Mouse (Mus musculus): ENCODE data around the gene Rexo5. TPM values are rescaled to one million over a fixed set of nuclear protein-coding genes. Genes with fewer than 3 reads are reported as not detected.
A peak's percentile ranks its signal among the peaks of the same experiment; 100 is the strongest.

The Rexo5 gene
- total and polyA plus RNA-seq, 3 experiments = 0.75 to 3.3 (median 1.2) TPM

DNA sequence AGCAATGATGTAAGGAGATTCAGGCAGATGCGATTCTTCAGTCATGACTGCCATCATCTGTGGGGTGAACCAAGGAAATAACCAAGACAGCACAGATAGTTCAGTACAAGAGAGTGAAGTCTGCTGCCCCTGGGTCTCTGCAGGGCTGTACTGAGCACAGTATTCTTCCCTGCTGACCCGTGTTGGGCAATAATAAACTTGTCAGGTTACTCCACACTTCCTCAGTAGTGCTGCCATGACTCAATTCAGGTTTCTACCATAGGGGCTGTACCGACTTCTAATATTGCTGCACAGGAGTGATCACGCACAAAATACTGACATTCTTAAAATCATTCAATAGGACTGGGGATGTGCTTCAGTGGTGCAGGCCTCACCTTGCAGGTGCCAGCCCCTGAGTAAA lies 85.4 kb downstream of the Rexo5 start:
- no peak overlapping the region for H3K4me3 ChIP-seq
- TF ChIP-seq EP300 (IDR thresholded peaks at IDR 0.05; ENCODE audit: insufficient read depth, low read depth, low read length) (no peak), POLR2A (IDR thresholded peaks at IDR 0.05; ENCODE audit: insufficient read depth, low read depth, low read length) (no peak), CTCF (IDR thresholded peaks at IDR 0.05) (no peak)
- peaks cover 6% of the 10 kb centered on the region for H3K36me3 ChIP-seq (ENCODE audit: control insufficient read depth, insufficient read depth, low read length)
- H3K4me1 ChIP-seq (ENCODE audit: control insufficient read depth, insufficient read depth, low read length) = peaks cover 5% of the 10 kb centered on the region
- intact Hi-C loops (cut with DNase I) = no loop called here
- no peak overlapping the region for H3K9ac ChIP-seq (ENCODE audit: low read depth, low read length)
- no peaks in the 10 kb centered on the region; the same call in 1 of the 2 replicates for H3K79me2 ChIP-seq (replicated peaks; ENCODE audit: control insufficient read depth, insufficient read depth, low read length)
- H3K27ac ChIP-seq = no peak overlapping the region
- WGBS = 94% methylated on average over 4 of the region's 4 CpGs
- no peak for DNase-seq
- no peaks in the 10 kb centered on the region for H3K27me3 ChIP-seq (ENCODE audit: control insufficient read depth, insufficient read depth, low read length)

DNA sequence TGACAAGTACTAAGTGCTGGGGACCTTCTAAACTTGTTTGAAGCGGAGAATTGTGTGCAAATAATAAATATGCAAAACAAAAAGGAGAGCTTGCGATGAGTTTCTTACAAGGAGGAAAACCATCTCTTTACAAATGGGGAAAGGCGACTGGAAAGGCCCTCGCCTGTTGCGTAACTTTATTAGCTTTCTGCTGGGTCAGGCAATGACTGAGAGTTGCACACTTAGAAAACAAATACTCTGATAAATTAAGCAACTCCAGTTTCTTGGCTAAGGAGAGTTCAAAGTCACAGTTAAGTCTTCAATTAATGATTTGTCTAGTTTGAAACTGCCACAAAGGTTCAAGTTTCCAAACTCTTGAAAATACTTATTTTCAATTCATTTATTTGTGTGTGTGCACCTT lies 86.5 kb downstream of the Rexo5 start:
- H3K79me2 ChIP-seq (replicated peaks; ENCODE audit: control insufficient read depth, insufficient read depth, low read length) = peaks cover 3% of the 10 kb centered on the region; the same call in 1 of the 2 replicates
- TF ChIP-seq CTCF (IDR thresholded peaks at IDR 0.05) (no peak), POLR2A (IDR thresholded peaks at IDR 0.05; ENCODE audit: insufficient read depth, low read depth, low read length) (no peak), EP300 (IDR thresholded peaks at IDR 0.05; ENCODE audit: insufficient read depth, low read depth, low read length) (no peak)
- peaks cover 5% of the 10 kb centered on the region for H3K4me1 ChIP-seq (ENCODE audit: control insufficient read depth, insufficient read depth, low read length)
- WGBS = 78% methylated on average over 5 of the region's 5 CpGs
- H3K36me3 ChIP-seq (ENCODE audit: control insufficient read depth, insufficient read depth, low read length) = peaks cover 6% of the 10 kb centered on the region
- DNase-seq = peak in 1 of 2 experiments; percentile 28
- intact Hi-C loops (cut with DNase I) = no loop called here
- no peaks in the 10 kb centered on the region for H3K27me3 ChIP-seq (ENCODE audit: control insufficient read depth, insufficient read depth, low read length)
- H3K4me3 ChIP-seq = no peak overlapping the region
- 0 out of 2 replicates have a peak overlapping the region, but pooled peaks have one; percentile 8 for H3K27ac ChIP-seq
- H3K9ac ChIP-seq (ENCODE audit: low read depth, low read length) = no peak overlapping the region

DNA sequence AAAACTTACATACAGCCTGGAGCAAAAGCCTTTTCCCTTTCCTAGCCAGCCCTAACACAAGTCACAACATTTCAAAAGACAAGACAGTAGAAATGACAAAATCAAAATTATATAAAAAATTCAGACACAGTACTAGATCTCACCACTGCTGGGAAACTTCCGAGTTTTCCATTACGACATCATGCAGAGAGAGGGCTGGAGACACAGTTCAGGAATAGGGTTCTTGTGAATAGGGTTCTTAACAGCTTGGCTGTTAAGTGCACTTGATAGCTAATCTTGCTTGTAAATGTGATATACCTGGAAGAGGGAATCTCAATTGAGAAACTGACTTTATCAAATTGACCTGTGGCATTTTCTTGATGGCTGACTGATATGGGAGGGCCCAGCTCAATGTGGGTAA lies 87.4 kb downstream of the Rexo5 start:
- no peak overlapping the region for H3K9ac ChIP-seq (ENCODE audit: low read depth, low read length)
- DNase-seq = no peak
- no peak overlapping the region for H3K27ac ChIP-seq
- no peaks in the 10 kb centered on the region for H3K27me3 ChIP-seq (ENCODE audit: control insufficient read depth, insufficient read depth, low read length)
- peaks cover 1% of the 10 kb centered on the region for H3K4me1 ChIP-seq (ENCODE audit: control insufficient read depth, insufficient read depth, low read length)
- H3K79me2 ChIP-seq (replicated peaks; ENCODE audit: control insufficient read depth, insufficient read depth, low read length) = peaks cover 4% of the 10 kb centered on the region; the same call in 1 of the 2 replicates
- TF ChIP-seq POLR2A (IDR thresholded peaks at IDR 0.05; ENCODE audit: insufficient read depth, low read depth, low read length) (no peak), CTCF (IDR thresholded peaks at IDR 0.05) (no peak), EP300 (IDR thresholded peaks at IDR 0.05; ENCODE audit: insufficient read depth, low read depth, low read length) (no peak)
- intact Hi-C loops (cut with DNase I) = no loop called here
- H3K4me3 ChIP-seq = no peak overlapping the region
- 83% methylated on average over 2 of the region's 2 CpGs for WGBS
- H3K36me3 ChIP-seq (ENCODE audit: control insufficient read depth, insufficient read depth, low read length) = peaks cover 6% of the 10 kb centered on the region

DNA sequence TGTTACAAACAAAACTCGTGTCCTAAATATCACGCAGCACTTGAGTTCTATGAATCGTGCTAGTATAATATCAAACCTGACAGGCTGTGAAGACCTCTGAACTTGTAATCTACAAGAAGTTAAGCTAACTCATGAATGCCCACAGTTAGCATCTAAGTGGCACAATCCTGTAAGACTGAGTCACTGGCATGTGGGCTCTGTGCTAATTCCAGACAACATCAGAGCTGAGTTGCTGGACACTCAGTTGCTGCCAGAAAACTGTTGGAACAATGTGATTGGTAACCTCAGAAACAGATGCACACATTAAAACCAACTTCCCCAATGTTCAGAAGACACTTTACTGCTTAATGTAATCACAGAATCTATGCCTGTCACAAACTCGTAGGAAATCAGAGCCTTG lies 94.1 kb downstream of the Rexo5 start:
- H3K27ac ChIP-seq = no peak overlapping the region
- peaks cover 4% of the 10 kb centered on the region; the same call in 1 of the 2 replicates for H3K79me2 ChIP-seq (replicated peaks; ENCODE audit: control insufficient read depth, insufficient read depth, low read length)
- H3K27me3 ChIP-seq (ENCODE audit: control insufficient read depth, insufficient read depth, low read length) = no peaks in the 10 kb centered on the region
- 52% methylated on average over 4 of the region's 4 CpGs for WGBS
- H3K9ac ChIP-seq (ENCODE audit: low read depth, low read length) = no peak overlapping the region
- H3K4me3 ChIP-seq = no peak overlapping the region
- TF ChIP-seq EP300 (IDR thresholded peaks at IDR 0.05; ENCODE audit: insufficient read depth, low read depth, low read length) (no peak), CTCF (IDR thresholded peaks at IDR 0.05) (no peak), POLR2A (IDR thresholded peaks at IDR 0.05; ENCODE audit: insufficient read depth, low read depth, low read length) (no peak)
- H3K36me3 ChIP-seq (ENCODE audit: control insufficient read depth, insufficient read depth, low read length) = peaks cover 6% of the 10 kb centered on the region
- no peaks in the 10 kb centered on the region; the same call in 1 of the 2 replicates for H3K4me1 ChIP-seq (ENCODE audit: control insufficient read depth, insufficient read depth, low read length)
- no peak for DNase-seq
- intact Hi-C loops (cut with DNase I) = no loop called here

DNA sequence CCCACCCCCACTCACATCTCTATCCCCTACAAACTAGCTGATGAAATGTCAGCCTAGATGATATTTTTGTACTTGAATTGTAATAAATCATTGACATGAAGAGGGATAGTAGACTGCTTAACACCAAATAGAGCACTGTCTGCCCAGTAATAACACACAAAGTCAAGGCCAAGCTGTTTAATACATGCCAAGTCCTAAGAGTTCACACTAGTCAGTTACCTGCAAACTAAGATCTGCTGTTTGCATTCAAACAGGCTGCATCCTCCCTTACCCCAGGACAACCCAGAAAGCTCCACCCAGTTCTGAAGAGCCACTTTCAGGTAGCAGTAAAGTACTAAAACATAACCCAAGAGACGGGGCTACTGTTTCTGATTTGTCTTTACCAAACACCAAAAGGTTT lies 98.4 kb downstream of the Rexo5 start:
- WGBS = 93% methylated on average over 1 of the region's 1 CpGs
- intact Hi-C loops (cut with DNase I) = no loop called here
- H3K4me1 ChIP-seq (ENCODE audit: control insufficient read depth, insufficient read depth, low read length) = peaks cover 1% of the 10 kb centered on the region; the same call in 1 of the 2 replicates
- peaks cover 12% of the 10 kb centered on the region for H3K36me3 ChIP-seq (ENCODE audit: control insufficient read depth, insufficient read depth, low read length)
- H3K79me2 ChIP-seq (replicated peaks; ENCODE audit: control insufficient read depth, insufficient read depth, low read length) = no peaks in the 10 kb centered on the region
- no peak overlapping the region for H3K9ac ChIP-seq (ENCODE audit: low read depth, low read length)
- no peaks in the 10 kb centered on the region for H3K27me3 ChIP-seq (ENCODE audit: control insufficient read depth, insufficient read depth, low read length)
- TF ChIP-seq EP300 (IDR thresholded peaks at IDR 0.05; ENCODE audit: insufficient read depth, low read depth, low read length) (no peak), CTCF (IDR thresholded peaks at IDR 0.05) (no peak), POLR2A (IDR thresholded peaks at IDR 0.05; ENCODE audit: insufficient read depth, low read depth, low read length) (no peak)
- H3K4me3 ChIP-seq = no peak overlapping the region
- DNase-seq = no peak
- H3K27ac ChIP-seq = no peak overlapping the region

DNA sequence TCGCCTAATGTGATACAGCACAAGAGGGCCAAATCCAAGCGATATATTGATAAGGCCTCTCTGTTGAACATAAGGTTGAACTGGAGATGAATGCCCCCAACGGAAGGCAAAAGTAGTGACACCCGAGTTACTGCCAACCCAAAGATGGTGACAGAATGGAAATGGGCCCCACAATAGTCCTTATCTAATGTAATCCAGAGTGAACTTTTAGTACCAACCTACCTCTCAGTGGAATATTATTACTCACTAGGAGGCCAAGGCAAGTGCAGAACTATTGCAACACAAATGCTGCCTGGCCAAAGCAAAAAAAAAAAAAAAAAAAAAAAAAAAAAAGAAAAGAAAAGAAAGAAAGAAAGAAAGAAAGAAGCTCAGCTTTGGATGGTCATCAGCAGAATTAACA lies 98.9 kb downstream of the Rexo5 start:
- no peak overlapping the region for H3K9ac ChIP-seq (ENCODE audit: low read depth, low read length)
- no peaks in the 10 kb centered on the region for H3K79me2 ChIP-seq (replicated peaks; ENCODE audit: control insufficient read depth, insufficient read depth, low read length)
- no peaks in the 10 kb centered on the region for H3K27me3 ChIP-seq (ENCODE audit: control insufficient read depth, insufficient read depth, low read length)
- TF ChIP-seq EP300 (IDR thresholded peaks at IDR 0.05; ENCODE audit: insufficient read depth, low read depth, low read length) = no peak
- no peak for TF ChIP-seq POLR2A (IDR thresholded peaks at IDR 0.05; ENCODE audit: insufficient read depth, low read depth, low read length)
- no peak for TF ChIP-seq CTCF (IDR thresholded peaks at IDR 0.05)
- H3K4me3 ChIP-seq = no peak overlapping the region
- WGBS = 83% methylated on average over 4 of the region's 4 CpGs
- H3K4me1 ChIP-seq (ENCODE audit: control insufficient read depth, insufficient read depth, low read length) = peaks cover 1% of the 10 kb centered on the region; the same call in 1 of the 2 replicates
- peaks cover 10% of the 10 kb centered on the region for H3K36me3 ChIP-seq (ENCODE audit: control insufficient read depth, insufficient read depth, low read length)
- H3K27ac ChIP-seq = no peak overlapping the region
- intact Hi-C loops (cut with DNase I) = no loop called here
- no peak for DNase-seq

Measured in heart, adult 2 months (tissue).